In the genomic region with DNA sequence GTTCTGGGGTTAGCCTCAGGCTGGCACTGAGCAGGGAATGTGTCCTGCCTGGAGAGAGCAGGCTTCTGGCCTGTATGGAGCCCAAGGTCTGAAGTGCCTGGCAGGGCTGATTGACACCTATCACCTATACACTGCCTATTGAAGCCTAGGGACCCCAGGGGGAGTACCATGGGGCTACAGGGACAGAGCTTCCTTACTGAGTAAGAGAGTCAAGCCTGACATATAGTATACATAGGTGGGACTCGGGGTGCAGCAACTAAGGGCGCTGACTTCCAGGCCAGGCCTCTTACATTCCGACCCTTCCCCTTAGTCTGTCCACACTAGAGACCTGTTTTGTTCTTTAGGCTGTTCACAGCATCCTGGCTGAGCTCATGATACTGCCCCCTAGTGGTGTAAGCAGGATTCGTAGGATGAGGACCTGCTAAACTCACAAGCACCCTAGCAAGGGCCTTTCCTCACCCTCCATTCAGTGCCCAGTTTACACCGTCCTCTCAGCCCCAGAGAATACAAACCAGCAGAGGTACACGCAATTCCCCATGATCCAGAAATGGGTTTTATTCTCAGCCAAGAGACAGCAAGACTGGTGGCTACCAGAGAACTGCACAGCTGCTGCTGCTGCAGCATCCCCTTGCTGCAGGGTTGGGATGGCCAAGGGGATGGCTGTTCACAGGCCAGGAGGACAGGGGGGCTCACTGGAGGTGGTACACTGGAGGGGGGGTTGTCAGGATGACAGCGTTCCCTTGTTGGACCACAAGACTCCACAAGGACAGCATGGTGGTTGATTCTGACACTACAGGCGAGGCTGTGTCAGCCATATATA, we compare ENCODE assay signal across 8 mouse cellular contexts. TPM values are rescaled to one million over a fixed set of nuclear protein-coding genes. Genes with fewer than 3 reads are reported as not detected.
DNase-seq lines count a peak whose midpoint lies in the region; ATAC-seq lines count a peak whose summit lies in the region.

No protein-coding gene starts in this region.

- DNase-seq in kidney, adult 18-20 months = peak; percentile 61
- peak; percentile 80 for DNase-seq in ES-CJ7 (ENCODE audit: low read depth, low spot score)
- peak; percentile 91 for DNase-seq in brain, adult 2 months (ENCODE audit: low read depth, low spot score)
- DNase-seq in retina, embryonic 14.5 days (ENCODE audit: low spot score) = peak; percentile 87

- H3K27ac ChIP-seq in kidney, embryonic 16.5 days (ENCODE audit: low read length) = no peak overlapping the region
- 0 out of 2 replicates have a peak overlapping the region, but pooled peaks have one; percentile 10 for H3K27ac ChIP-seq in limb, embryonic 13.5 days

- H3K36me3 ChIP-seq in kidney, embryonic 16.5 days (ENCODE audit: insufficient read depth, low read length) = peaks cover 39% of the 10 kb centered on the region
- H3K36me3 ChIP-seq in limb, embryonic 13.5 days = peaks cover 81% of the 10 kb centered on the region

- no peak overlapping the region for H3K9ac ChIP-seq in kidney, embryonic 16.5 days (replicated peaks; ENCODE audit: low read length)
- peak overlapping the region; percentile 13; the same call in 1 of the 2 replicates for H3K9ac ChIP-seq in limb, embryonic 13.5 days

- 56% methylated on average over 8 of the region's 8 CpGs for WGBS in kidney, embryonic 16.5 days
- 55% methylated on average over 8 of the region's 8 CpGs for WGBS in limb, embryonic 13.5 days

- no peak for ATAC-seq in kidney, embryonic 16.5 days (ENCODE audit: low FRiP score, low TSS enrichment)
- ATAC-seq in erythroblast, adult 5-6 weeks (replicated peaks; ENCODE audit: low FRiP score, poor library complexity, severe bottlenecking) = peak; percentile 42
- ATAC-seq in limb, embryonic 13.5 days (ENCODE audit: low FRiP score, low read depth) = no peak
- no peak for ATAC-seq in granulocyte monocyte progenitor cell, adult 5-6 weeks (replicated peaks; ENCODE audit: poor library complexity, severe bottlenecking)

- H3K4me1 ChIP-seq in kidney, embryonic 16.5 days (ENCODE audit: insufficient read depth, low read length) = peaks cover 24% of the 10 kb centered on the region
- peaks cover 54% of the 10 kb centered on the region for H3K4me1 ChIP-seq in limb, embryonic 13.5 days

- H3K4me3 ChIP-seq in kidney, embryonic 16.5 days (ENCODE audit: low read length) = no peak overlapping the region
- H3K4me3 ChIP-seq in limb, embryonic 13.5 days = no peak overlapping the region

- H3K27me3 ChIP-seq in kidney, embryonic 16.5 days (ENCODE audit: insufficient read depth, low read length) = no peaks in the 10 kb centered on the region
- H3K27me3 ChIP-seq in limb, embryonic 13.5 days = no peaks in the 10 kb centered on the region

- no peak overlapping the region for H3K4me2 ChIP-seq in kidney, embryonic 16.5 days (replicated peaks; ENCODE audit: low read depth, low read length)
- H3K4me2 ChIP-seq in limb, embryonic 13.5 days (replicated peaks) = no peak overlapping the region

- no peaks in the 10 kb centered on the region for H3K9me3 ChIP-seq in kidney, embryonic 16.5 days (ENCODE audit: low read length)
- no peaks in the 10 kb centered on the region for H3K9me3 ChIP-seq in limb, embryonic 13.5 days

RNA-seq across cellular contexts. Expression of a gene that starts 20.3 kb away (rescaled TPM):
- polyA plus RNA-seq in kidney, embryonic 16.5 days (2015; fragmentation: Nextera tagmentation; extraction: Ambion mirVana) = 407 and 433 TPM in 2 replicates
- total RNA-seq in erythroblast, adult 5-6 weeks (2015; ENCODE audit: low replicate concordance) = 30.4 and 97.8 TPM in 2 replicates
- total RNA-seq in erythroblast, adult 5-6 weeks (2017; ENCODE audit: low replicate concordance) = 76.9 and 89.4 TPM in 2 replicates
- polyA plus RNA-seq in limb, embryonic 13.5 days (2015; fragmentation: Nextera tagmentation; extraction: Ambion mirVana) = 451 and 463 TPM in 2 replicates
- 283 and 409 TPM in 2 replicates for total RNA-seq in granulocyte monocyte progenitor cell, adult 5-6 weeks (2014; fragmentation: Nextera tagmentation)
- total RNA-seq in granulocyte monocyte progenitor cell, adult 5-6 weeks (2017) = 384 and 442 TPM in 2 replicates

RNA-seq across cellular contexts. Expression of a gene that starts 21.0 kb away (rescaled TPM):
- 26.6 and 28.0 TPM in 2 replicates for polyA plus RNA-seq in kidney, embryonic 16.5 days (2015; fragmentation: Nextera tagmentation; extraction: Ambion mirVana)
- total RNA-seq in erythroblast, adult 5-6 weeks (2015; ENCODE audit: low replicate concordance) = 6.3 and 11.1 TPM in 2 replicates
- total RNA-seq in erythroblast, adult 5-6 weeks (2017; ENCODE audit: low replicate concordance) = 34.5 and 44.0 TPM in 2 replicates
- polyA plus RNA-seq in limb, embryonic 13.5 days (2015; fragmentation: Nextera tagmentation; extraction: Ambion mirVana) = 27.1 and 28.2 TPM in 2 replicates
- 32.2 and 38.0 TPM in 2 replicates for total RNA-seq in granulocyte monocyte progenitor cell, adult 5-6 weeks (2014; fragmentation: Nextera tagmentation)
- 49.7 and 50.9 TPM in 2 replicates for total RNA-seq in granulocyte monocyte progenitor cell, adult 5-6 weeks (2017)

RNA-seq across cellular contexts. Expression of a gene that starts 44.0 kb away (rescaled TPM):
- polyA plus RNA-seq in kidney, embryonic 16.5 days (2015; fragmentation: Nextera tagmentation; extraction: Ambion mirVana) = 54.9 and 66.7 TPM in 2 replicates
- total RNA-seq in erythroblast, adult 5-6 weeks (2015; ENCODE audit: low replicate concordance) = 18.6 and 38.2 TPM in 2 replicates
- total RNA-seq in erythroblast, adult 5-6 weeks (2017; ENCODE audit: low replicate concordance) = 21.2 and 33.5 TPM in 2 replicates
- polyA plus RNA-seq in limb, embryonic 13.5 days (2015; fragmentation: Nextera tagmentation; extraction: Ambion mirVana) = 49.8 and 54.9 TPM in 2 replicates
- 80.5 and 92.0 TPM in 2 replicates for total RNA-seq in granulocyte monocyte progenitor cell, adult 5-6 weeks (2014; fragmentation: Nextera tagmentation)
- total RNA-seq in granulocyte monocyte progenitor cell, adult 5-6 weeks (2017) = 50.8 and 52.0 TPM in 2 replicates

RNA-seq across cellular contexts. Expression of a gene that starts 45.0 kb away (rescaled TPM):
- polyA plus RNA-seq in kidney, embryonic 16.5 days (2015; fragmentation: Nextera tagmentation; extraction: Ambion mirVana) = 5.4 TPM in 2 replicates
- total RNA-seq in erythroblast, adult 5-6 weeks (2015; ENCODE audit: low replicate concordance) = not detected in 2 replicates
- not detected in 2 replicates for total RNA-seq in erythroblast, adult 5-6 weeks (2017; ENCODE audit: low replicate concordance)
- 32.4 and 32.5 TPM in 2 replicates for polyA plus RNA-seq in limb, embryonic 13.5 days (2015; fragmentation: Nextera tagmentation; extraction: Ambion mirVana)
- 0.85 TPM in 1 of 2 replicates, not detected in the other for total RNA-seq in granulocyte monocyte progenitor cell, adult 5-6 weeks (2014; fragmentation: Nextera tagmentation)
- not detected in 2 replicates for total RNA-seq in granulocyte monocyte progenitor cell, adult 5-6 weeks (2017)

RNA-seq across cellular contexts. Expression of a gene that starts 48.2 kb away (rescaled TPM):
- polyA plus RNA-seq in kidney, embryonic 16.5 days (2015; fragmentation: Nextera tagmentation; extraction: Ambion mirVana) = 88.5 and 92.0 TPM in 2 replicates
- total RNA-seq in erythroblast, adult 5-6 weeks (2015; ENCODE audit: low replicate concordance) = 0.96 and 3.1 TPM in 2 replicates
- 4.0 and 11.6 TPM in 2 replicates for total RNA-seq in erythroblast, adult 5-6 weeks (2017; ENCODE audit: low replicate concordance)
- 69.7 and 75.1 TPM in 2 replicates for polyA plus RNA-seq in limb, embryonic 13.5 days (2015; fragmentation: Nextera tagmentation; extraction: Ambion mirVana)
- total RNA-seq in granulocyte monocyte progenitor cell, adult 5-6 weeks (2014; fragmentation: Nextera tagmentation) = 37.7 and 43.5 TPM in 2 replicates
- 28.8 and 33.7 TPM in 2 replicates for total RNA-seq in granulocyte monocyte progenitor cell, adult 5-6 weeks (2017)
